Mouse (Mus musculus): ENCODE results near the gene Dlk2. TPM values are rescaled to one million over a fixed set of nuclear protein-coding genes. Genes with fewer than 3 reads are reported as not detected.
A peak's percentile ranks its signal among the peaks of the same experiment; 100 is the strongest.

Gene Dlk2
- polyA plus RNA-seq, 1 experiment from 2014 or later, result 3.1 TPM

- Histone ChIP-seq H3K9me3 (ENCODE audit: control insufficient read depth, low read length) (peaks cover 5% of the 10 kb centered on the region; the same call in 1 of the 2 replicates), H3K4me2 (ENCODE audit: low read depth, low read length) (no peak overlapping the region), H3K4me1 (replicated peaks; ENCODE audit: control insufficient read depth, insufficient read depth, low read length) (peaks cover under 1% of the 10 kb centered on the region; the same call in 1 of the 2 replicates), H3K36me3 (ENCODE audit: control insufficient read depth, insufficient read depth, low read length) (peaks cover 37% of the 10 kb centered on the region), H3K9ac (ENCODE audit: low read length) (no peak overlapping the region), H3K27me3 (ENCODE audit: control insufficient read depth, insufficient read depth, low read depth, low read length) (peaks cover 16% of the 10 kb centered on the region), H3K4me3 (ENCODE audit: low read length) (no peak overlapping the region), H3K27ac (ENCODE audit: low read length) (no peak overlapping the region)
- 84% methylated on average over 30 of the region's 30 CpGs for WGBS
- ATAC-seq (ENCODE audit: low read depth), result no peak
These were observed 38.8 kb upstream of the Dlk2 start for GRCm38 (mm10) chr17:46258279-46259053.

DNA sequence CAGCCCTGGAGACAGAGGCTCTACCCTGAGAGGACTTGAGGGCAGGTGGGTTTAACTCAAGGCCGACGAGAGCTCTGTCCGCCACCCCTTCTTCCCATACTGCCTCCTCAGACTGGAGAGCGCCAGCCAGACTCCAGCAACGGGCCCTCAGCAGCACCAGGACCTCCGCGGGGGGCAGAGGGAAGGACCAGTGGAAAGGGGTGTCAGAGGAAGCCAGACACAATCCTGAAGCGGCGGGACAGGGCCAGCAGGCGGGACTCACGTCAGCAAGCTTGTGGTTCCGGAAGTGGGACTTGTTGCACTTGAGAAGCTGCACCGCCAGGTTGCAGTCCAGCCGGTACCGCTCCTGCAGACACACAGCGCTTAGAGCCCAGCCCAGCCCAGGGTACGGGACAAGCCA lies 37.5 kb upstream of the Dlk2 start:
- H3K9ac ChIP-seq (ENCODE audit: low read length), result no peak overlapping the region
- 85% methylated on average over 17 of the region's 17 CpGs for WGBS
- H3K9me3 ChIP-seq (ENCODE audit: control insufficient read depth, low read length), result peaks cover 5% of the 10 kb centered on the region; the same call in 1 of the 2 replicates
- H3K27ac ChIP-seq (ENCODE audit: low read length), result no peak overlapping the region
- H3K4me2 ChIP-seq (ENCODE audit: low read depth, low read length), result no peak overlapping the region
- peaks cover 7% of the 10 kb centered on the region for H3K27me3 ChIP-seq (ENCODE audit: control insufficient read depth, insufficient read depth, low read depth, low read length)
- no peaks in the 10 kb centered on the region for H3K4me1 ChIP-seq (replicated peaks; ENCODE audit: control insufficient read depth, insufficient read depth, low read length)
- H3K36me3 ChIP-seq (ENCODE audit: control insufficient read depth, insufficient read depth, low read length), result peaks cover 46% of the 10 kb centered on the region
- ATAC-seq (ENCODE audit: low read depth), result no peak
- no peak overlapping the region for H3K4me3 ChIP-seq (ENCODE audit: low read length)

GRCm38 (mm10) chr17:46262201-46262694 lies 35.0 kb upstream of the Dlk2 start:
- H3K4me2 ChIP-seq (ENCODE audit: low read depth, low read length), result no peak overlapping the region
- no peak for ATAC-seq (ENCODE audit: low read depth)
- H3K9me3 ChIP-seq (ENCODE audit: control insufficient read depth, low read length), result no peaks in the 10 kb centered on the region
- no peak overlapping the region for H3K4me3 ChIP-seq (ENCODE audit: low read length)
- H3K4me1 ChIP-seq (replicated peaks; ENCODE audit: control insufficient read depth, insufficient read depth, low read length), result peaks cover 10% of the 10 kb centered on the region
- no peak overlapping the region for H3K27ac ChIP-seq (ENCODE audit: low read length)
- WGBS, result 87% methylated on average over 5 of the region's 5 CpGs
- peaks cover 41% of the 10 kb centered on the region for H3K36me3 ChIP-seq (ENCODE audit: control insufficient read depth, insufficient read depth, low read length)
- no peak overlapping the region for H3K9ac ChIP-seq (ENCODE audit: low read length)
- no peaks in the 10 kb centered on the region for H3K27me3 ChIP-seq (ENCODE audit: control insufficient read depth, insufficient read depth, low read depth, low read length)

DNA sequence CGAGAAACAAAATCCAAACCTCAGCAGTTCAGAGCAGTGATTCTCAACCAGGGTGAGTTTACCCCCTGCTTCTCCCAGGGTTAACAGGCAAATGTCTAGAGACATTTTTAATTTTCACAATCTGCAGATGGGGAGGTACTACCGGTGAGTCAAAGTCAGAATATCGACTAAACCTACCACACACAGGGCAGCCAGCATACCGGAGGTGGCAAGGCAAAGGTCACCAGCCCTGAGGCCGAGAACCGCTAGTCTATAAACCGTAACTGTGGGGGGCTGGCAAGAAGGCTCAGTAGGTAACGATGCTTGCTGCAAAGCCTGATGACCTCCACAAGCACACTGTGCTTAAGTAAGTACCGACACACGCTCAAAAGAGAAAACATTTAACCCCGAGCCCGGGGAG lies 31.7 kb upstream of the Dlk2 start:
- no peak for ATAC-seq (ENCODE audit: low read depth)
- WGBS, result 80% methylated on average over 12 of the region's 12 CpGs
- peak overlapping the region; percentile 31; the same call in 1 of the 2 replicates for H3K9ac ChIP-seq (ENCODE audit: low read length)
- no peaks in the 10 kb centered on the region for H3K27me3 ChIP-seq (ENCODE audit: control insufficient read depth, insufficient read depth, low read depth, low read length)
- peak overlapping the region; percentile 86 for H3K27ac ChIP-seq (ENCODE audit: low read length)
- no peak overlapping the region for H3K4me3 ChIP-seq (ENCODE audit: low read length)
- peaks cover 19% of the 10 kb centered on the region for H3K4me1 ChIP-seq (replicated peaks; ENCODE audit: control insufficient read depth, insufficient read depth, low read length)
- peaks cover 24% of the 10 kb centered on the region for H3K36me3 ChIP-seq (ENCODE audit: control insufficient read depth, insufficient read depth, low read length)
- H3K9me3 ChIP-seq (ENCODE audit: control insufficient read depth, low read length), result no peaks in the 10 kb centered on the region
- no peak overlapping the region for H3K4me2 ChIP-seq (ENCODE audit: low read depth, low read length)

- H3K4me1 ChIP-seq (replicated peaks; ENCODE audit: control insufficient read depth, insufficient read depth, low read length), result peaks cover 21% of the 10 kb centered on the region
- ATAC-seq (ENCODE audit: low read depth), result peak; percentile 88
- no peak overlapping the region for H3K4me2 ChIP-seq (ENCODE audit: low read depth, low read length)
- peak overlapping the region; percentile 31; the same call in 1 of the 2 replicates for H3K9ac ChIP-seq (ENCODE audit: low read length)
- no peak overlapping the region for H3K4me3 ChIP-seq (ENCODE audit: low read length)
- H3K27ac ChIP-seq (ENCODE audit: low read length), result peak overlapping the region; percentile 86
- 15% methylated on average over 14 of the region's 14 CpGs for WGBS
- no peaks in the 10 kb centered on the region for H3K9me3 ChIP-seq (ENCODE audit: control insufficient read depth, low read length)
- H3K36me3 ChIP-seq (ENCODE audit: control insufficient read depth, insufficient read depth, low read length), result peaks cover 21% of the 10 kb centered on the region
- no peaks in the 10 kb centered on the region for H3K27me3 ChIP-seq (ENCODE audit: control insufficient read depth, insufficient read depth, low read depth, low read length)
These were observed 31.2 kb upstream of the Dlk2 start for GRCm38 (mm10) chr17:46265918-46266618.

GRCm38 (mm10) chr17:46266986-46267385 lies 30.2 kb upstream of the Dlk2 start:
- Histone ChIP-seq H3K9me3 (ENCODE audit: control insufficient read depth, low read length) (no peaks in the 10 kb centered on the region), H3K27me3 (ENCODE audit: control insufficient read depth, insufficient read depth, low read depth, low read length) (no peaks in the 10 kb centered on the region), H3K4me2 (ENCODE audit: low read depth, low read length) (no peak overlapping the region), H3K27ac (ENCODE audit: low read length) (peak overlapping the region; percentile 86), H3K4me3 (ENCODE audit: low read length) (no peak overlapping the region), H3K4me1 (replicated peaks; ENCODE audit: control insufficient read depth, insufficient read depth, low read length) (peaks cover 21% of the 10 kb centered on the region), H3K9ac (ENCODE audit: low read length) (no peak overlapping the region), H3K36me3 (ENCODE audit: control insufficient read depth, insufficient read depth, low read length) (peaks cover 20% of the 10 kb centered on the region)
- WGBS, result 57% methylated on average over 6 of the region's 6 CpGs
- no peak for ATAC-seq (ENCODE audit: low read depth)

DNA sequence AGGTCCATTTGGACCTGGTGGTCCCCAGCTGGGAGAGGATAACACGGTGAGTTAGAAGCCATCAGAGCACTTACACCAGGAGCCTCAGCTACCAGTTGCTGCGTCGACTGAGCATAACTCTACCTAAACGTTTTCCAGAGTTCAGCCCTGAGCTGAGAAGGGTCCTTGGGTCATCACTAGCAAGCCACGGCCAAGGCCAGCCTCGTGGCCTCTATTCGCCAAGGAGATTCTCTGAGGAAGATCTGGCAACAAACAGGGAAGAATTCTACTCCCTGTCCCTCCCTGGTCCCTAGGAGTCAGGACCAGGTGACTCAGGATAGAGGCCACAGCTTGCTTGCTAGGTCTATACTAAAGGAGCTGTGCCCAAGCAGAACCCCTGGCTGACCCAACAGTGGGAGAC lies 29.7 kb upstream of the Dlk2 start:
- Histone ChIP-seq H3K9ac (ENCODE audit: low read length) (no peak overlapping the region), H3K36me3 (ENCODE audit: control insufficient read depth, insufficient read depth, low read length) (peaks cover 16% of the 10 kb centered on the region), H3K4me3 (ENCODE audit: low read length) (no peak overlapping the region), H3K27ac (ENCODE audit: low read length) (peak overlapping the region; percentile 86), H3K4me2 (ENCODE audit: low read depth, low read length) (no peak overlapping the region), H3K27me3 (ENCODE audit: control insufficient read depth, insufficient read depth, low read depth, low read length) (no peaks in the 10 kb centered on the region), H3K4me1 (replicated peaks; ENCODE audit: control insufficient read depth, insufficient read depth, low read length) (peaks cover 21% of the 10 kb centered on the region), H3K9me3 (ENCODE audit: control insufficient read depth, low read length) (no peaks in the 10 kb centered on the region)
- WGBS, result 86% methylated on average over 7 of the region's 7 CpGs
- ATAC-seq (ENCODE audit: low read depth), result no peak

- peaks cover 16% of the 10 kb centered on the region for H3K36me3 ChIP-seq (ENCODE audit: control insufficient read depth, insufficient read depth, low read length)
- H3K4me3 ChIP-seq (ENCODE audit: low read length), result no peak overlapping the region
- H3K4me1 ChIP-seq (replicated peaks; ENCODE audit: control insufficient read depth, insufficient read depth, low read length), result peaks cover 21% of the 10 kb centered on the region
- no peaks in the 10 kb centered on the region for H3K9me3 ChIP-seq (ENCODE audit: control insufficient read depth, low read length)
- no peak for ATAC-seq (ENCODE audit: low read depth)
- WGBS, result 68% methylated on average over 10 of the region's 10 CpGs
- no peak overlapping the region for H3K9ac ChIP-seq (ENCODE audit: low read length)
- H3K4me2 ChIP-seq (ENCODE audit: low read depth, low read length), result no peak overlapping the region
- no peaks in the 10 kb centered on the region for H3K27me3 ChIP-seq (ENCODE audit: control insufficient read depth, insufficient read depth, low read depth, low read length)
- H3K27ac ChIP-seq (ENCODE audit: low read length), result no peak overlapping the region
These were observed 29.0 kb upstream of the Dlk2 start for GRCm38 (mm10) chr17:46268026-46268720.

Data from lung, embryonic 16.5 days (tissue).